Mouse (Mus musculus) kidney, adult 8-10 months (tissue): ENCODE results near the gene Acat2.
"Not testable (repeated sequence)": the region's sequence is repeated elsewhere in the genome, so short reads cannot be mapped to it uniquely, and the experiment has no call there.

Experiments used
- DNase-seq, 2 experiments: peaks; one replicate each; pipeline ENCODE4 v3.0.0; 2022

The Acat2 gene

GRCm38 (mm10) chr17:12960331-12960873 is at the start of gene Acat2:
Acat2 (minus strand) TSS chr17:12960747.
- DNase-seq, result peak; percentile 94 to 96

DNA sequence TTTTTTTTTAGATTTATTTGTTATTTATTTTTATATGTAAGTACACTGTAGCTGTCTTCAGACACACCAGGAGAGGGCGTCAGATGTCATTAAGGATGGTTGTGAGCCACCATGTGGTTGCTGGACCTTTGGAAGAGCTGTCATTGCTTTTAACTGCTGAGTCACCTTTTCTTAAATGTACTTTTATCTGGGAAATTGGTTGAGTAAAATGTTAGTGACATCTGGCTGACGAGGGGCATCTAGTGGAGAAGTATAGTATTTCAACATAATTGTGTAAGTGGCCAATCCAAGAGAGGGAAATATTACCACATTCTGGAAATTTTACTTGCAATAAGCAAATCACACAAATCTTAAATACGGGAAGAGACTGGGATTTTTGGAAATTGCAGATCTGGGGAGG is 49.3 kb upstream of the Acat2 start:
- peak in 1 of 2 experiments; percentile 59 for DNase-seq

GRCm38 (mm10) chr17:13008528-13008927 is 48.0 kb upstream of the Acat2 start:
- DNase-seq, result peak; percentile 55 to 78

GRCm38 (mm10) chr17:13007730-13008425 is 47.3 kb upstream of the Acat2 start:
- peak; percentile 99 for DNase-seq

DNA sequence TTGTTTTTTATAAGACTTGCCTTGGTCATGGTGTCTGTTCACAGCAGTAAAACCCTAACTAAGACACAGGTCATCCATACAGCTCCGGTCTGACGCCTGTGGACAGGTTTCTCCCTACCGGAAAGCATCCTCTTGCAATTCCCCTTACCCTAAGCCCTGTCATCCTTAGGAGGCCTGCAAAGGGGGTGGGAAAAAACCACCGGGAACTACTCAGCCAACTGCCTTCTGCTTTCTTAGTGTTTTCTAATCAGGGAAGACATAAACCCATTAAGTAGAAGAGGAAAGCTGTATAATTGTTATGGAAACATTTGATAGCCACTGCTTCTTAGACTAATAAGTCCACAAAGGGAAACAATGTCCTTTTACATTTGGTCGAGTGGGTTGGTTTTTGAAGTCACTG is 46.4 kb upstream of the Acat2 start:
- DNase-seq, result no peak

DNA sequence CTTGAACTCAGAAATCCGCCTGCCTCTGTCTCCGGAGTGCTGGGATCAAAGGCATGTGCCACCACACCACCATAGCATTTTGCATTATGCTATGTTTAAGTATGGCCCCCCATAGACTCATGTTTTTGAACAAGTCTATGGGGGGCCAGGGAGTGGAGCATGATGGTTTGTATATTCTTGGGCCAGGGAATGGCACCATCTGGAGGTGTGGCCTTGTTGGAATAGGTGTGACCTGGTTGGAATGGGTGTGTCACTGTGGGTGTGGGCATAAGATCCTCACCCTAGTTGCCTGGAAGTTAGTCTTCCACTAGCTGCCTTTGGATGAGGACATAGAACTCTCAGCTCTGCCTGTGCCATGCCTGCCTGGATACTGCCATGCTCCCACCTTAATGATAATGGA is 46.0 kb upstream of the Acat2 start, which contains the start of gene Sod2:
TSS of gene Sod2 (plus strand) at position 301 of the 400 bp plus-strand sequence.
- not testable (repeated sequence) for DNase-seq

DNA sequence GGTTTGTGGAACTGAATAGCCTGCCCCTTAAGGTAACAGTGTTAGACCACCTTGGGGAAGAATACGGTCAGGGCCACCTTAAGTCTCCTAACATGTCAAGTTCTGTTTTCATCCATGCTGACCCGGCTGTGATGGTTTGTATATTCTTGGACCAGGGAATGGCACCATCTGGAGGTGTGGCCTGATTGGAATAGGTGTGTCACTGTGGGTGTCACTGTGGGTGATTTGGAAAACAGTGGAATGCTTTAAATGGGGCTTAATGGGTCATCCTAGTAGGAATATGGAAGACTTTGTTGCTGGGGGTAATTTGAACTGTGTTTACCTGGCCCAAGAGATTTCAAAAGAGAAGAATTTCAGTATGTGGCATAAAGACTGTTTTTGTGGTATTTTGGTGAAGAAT is 43.9 kb upstream of the Acat2 start:
- DNase-seq, result not testable (repeated sequence)

DNA sequence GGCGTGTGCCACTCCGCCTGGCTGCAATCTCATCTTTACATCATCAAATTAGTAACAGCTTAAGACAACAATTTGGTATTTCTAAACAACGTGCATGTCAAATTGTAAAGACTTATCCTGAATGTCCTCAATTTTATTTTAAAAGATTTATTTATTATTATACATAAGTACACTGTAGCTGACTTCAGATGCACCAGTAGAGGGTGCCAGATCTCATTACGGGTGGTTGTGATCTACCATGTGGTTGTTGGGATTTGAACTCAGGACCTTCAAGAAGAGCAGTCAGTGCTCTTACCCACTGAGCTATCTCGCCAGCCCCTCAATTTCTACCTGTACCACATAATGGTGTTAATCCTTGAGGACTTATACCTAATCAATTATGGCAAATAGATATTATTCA is 41.7 kb upstream of the Acat2 start:
- DNase-seq, result not testable (repeated sequence)

GRCm38 (mm10) chr17:12999069-12999468 is 38.5 kb upstream of the Acat2 start:
- DNase-seq, result no peak

- DNase-seq, result no peak
These were observed 37.3 kb upstream of the Acat2 start for GRCm38 (mm10) chr17:12997890-12998289.

DNA sequence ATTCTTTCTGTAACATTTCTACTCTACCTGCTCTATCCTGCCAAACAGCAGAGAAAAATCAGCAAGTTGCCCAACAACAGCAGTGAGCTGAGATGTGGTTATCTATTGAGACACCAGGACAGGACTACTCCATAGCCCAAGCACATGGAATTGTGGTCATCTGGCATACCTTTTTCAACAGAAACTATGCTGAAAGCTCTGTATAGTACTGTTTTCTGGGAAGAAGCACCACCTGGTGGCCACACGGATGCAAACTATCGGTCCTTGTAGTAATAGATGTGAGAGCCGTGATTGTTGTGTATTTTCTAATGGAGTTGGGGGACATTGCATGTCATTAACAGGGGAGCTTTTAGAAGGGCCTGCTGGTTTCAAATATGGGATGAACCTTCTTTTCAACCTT is 35.8 kb upstream of the Acat2 start:
- DNase-seq, result peak; percentile 64 to 80

- no peak for DNase-seq
These were observed 33.5 kb upstream of the Acat2 start, which contains the start of gene Wtap for GRCm38 (mm10) chr17:12994069-12994468. Wtap (minus strand) TSS chr17:12994169.

GRCm38 (mm10) chr17:12992470-12992991 is 32.0 kb upstream of the Acat2 start:
- DNase-seq, result peak; percentile 94 to 96

- DNase-seq, result peak; percentile 87 to 90
These were observed 31.2 kb upstream of the Acat2 start for GRCm38 (mm10) chr17:12991635-12992358.

DNA sequence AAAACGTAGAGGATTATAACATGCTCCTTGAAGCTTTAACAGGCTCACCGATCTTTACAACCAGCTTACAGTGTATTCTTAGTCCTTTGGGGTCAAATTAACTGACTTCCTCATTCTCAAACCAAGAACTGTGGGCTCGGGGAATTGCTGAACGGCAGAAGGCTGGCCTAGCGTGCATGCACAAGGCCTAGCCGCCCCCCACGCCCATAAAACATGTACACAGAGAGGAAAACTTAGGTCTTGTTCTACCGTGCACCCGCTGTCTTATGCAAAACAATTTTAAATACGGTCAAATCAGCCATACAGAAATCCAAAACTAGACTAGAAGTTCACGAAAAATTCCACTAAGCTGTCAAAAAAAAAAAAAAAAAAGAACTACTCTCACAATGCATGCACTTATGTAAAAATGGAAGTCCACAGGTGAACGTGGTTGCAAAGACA is 30.7 kb upstream of the Acat2 start:
- DNase-seq, result peak in 1 of 2 experiments; percentile 34

GRCm38 (mm10) chr17:12990567-12991145 is 30.1 kb upstream of the Acat2 start:
- DNase-seq, result no peak

DNA sequence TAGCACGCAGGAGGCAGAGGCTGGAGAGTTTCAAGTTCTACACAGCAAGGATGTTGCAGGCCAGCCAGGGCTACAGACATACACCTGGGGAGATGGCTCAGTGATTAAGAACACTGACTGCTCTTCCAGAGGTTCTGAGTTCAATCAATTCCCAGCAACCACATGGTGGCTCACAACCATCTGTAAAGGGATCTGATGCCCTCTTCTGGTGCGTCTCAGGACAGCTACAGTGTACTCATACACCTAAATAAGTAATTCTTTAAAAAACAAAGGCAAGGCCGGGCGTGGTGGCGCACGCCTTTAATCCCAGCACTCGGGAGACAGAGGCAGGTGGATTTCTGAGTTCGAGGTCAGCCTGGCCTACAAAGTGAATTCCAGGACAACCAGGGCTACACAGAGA is 27.5 kb upstream of the Acat2 start:
- peak in 1 of 2 experiments; percentile 50 for DNase-seq

DNA sequence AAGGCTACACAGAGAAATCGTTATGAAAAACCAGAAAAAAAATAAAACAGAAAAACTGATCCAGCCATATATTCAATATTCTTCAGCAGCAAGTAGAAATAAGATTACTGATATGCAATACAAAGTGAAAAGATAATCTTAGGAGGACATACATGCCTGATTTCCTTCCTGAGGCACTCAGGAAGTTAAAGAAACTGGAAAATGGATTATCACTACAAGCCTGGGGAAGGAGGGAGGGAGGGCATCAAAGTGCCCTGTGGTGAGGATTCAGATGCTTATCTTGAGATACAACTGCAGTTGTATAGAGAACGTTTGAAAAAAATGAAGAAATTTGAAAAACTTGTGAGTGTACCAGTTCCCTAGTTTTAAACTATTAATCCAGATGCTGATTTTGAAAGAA is 23.4 kb upstream of the Acat2 start:
- DNase-seq, result no peak

DNA sequence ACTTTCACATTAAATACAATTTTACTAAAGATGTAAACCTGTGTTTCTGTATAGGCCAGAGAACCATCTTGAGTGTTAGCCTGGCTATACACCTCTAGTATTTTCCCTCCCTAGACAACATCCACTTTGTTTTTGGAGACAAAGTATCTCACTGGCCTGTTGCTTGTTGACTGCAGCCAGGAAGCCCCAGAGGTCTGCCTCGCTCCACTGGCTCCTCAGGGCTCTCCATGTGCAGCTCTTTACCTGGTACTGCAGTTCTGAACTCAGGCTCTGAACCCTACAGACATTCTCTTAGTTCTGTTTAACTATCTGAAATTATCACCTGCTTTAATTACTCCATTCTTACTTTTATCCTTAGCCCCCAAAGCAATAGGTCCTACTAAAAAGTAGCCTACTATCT is 18.0 kb upstream of the Acat2 start:
- no peak for DNase-seq

GRCm38 (mm10) chr17:12973851-12974250 is 13.3 kb upstream of the Acat2 start:
- no peak for DNase-seq

GRCm38 (mm10) chr17:12967173-12967572 is 6.6 kb upstream of the Acat2 start:
- no peak for DNase-seq

- peak; percentile 50 to 60 for DNase-seq
These were observed 2.9 kb upstream of the Acat2 start for GRCm38 (mm10) chr17:12963476-12963875.

DNA sequence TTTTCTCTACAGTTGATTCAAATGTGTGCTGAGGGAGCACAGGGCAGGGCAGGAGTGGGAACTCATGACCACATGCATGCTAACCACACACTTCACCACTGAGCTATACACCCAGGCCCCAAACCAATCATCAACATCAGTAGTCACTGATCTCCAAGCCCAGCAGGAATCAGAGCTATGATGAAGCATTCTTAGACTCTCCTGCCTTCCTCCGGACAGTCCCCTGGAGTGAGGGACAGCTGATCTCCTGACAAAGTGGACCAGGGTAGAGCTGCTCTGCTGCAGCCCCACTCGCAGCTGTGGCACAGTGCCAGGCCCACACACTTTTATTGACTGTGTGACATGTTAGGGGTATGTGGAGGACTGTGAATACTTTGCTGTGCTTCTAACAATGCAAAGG is 1.2 kb downstream of the Acat2 start:
- not testable (repeated sequence) for DNase-seq
